Mouse (Mus musculus): ENCODE data around the gene Arap1. TPM values are rescaled to one million over a fixed set of nuclear protein-coding genes. Genes with fewer than 3 reads are reported as not detected.

Gene Arap1
- total RNA-seq, 2 experiments from 2014 or later, result 41.2 to 63.1 TPM

GRCm38 (mm10) chr7:101391909-101392479, 44.1 kb downstream of the Arap1 start:
- ATAC-seq (replicated peaks; ENCODE audit: poor library complexity), result no peak

GRCm38 (mm10) chr7:101393015-101393414, 45.1 kb downstream of the Arap1 start:
- no peak for ATAC-seq (replicated peaks; ENCODE audit: poor library complexity)

DNA sequence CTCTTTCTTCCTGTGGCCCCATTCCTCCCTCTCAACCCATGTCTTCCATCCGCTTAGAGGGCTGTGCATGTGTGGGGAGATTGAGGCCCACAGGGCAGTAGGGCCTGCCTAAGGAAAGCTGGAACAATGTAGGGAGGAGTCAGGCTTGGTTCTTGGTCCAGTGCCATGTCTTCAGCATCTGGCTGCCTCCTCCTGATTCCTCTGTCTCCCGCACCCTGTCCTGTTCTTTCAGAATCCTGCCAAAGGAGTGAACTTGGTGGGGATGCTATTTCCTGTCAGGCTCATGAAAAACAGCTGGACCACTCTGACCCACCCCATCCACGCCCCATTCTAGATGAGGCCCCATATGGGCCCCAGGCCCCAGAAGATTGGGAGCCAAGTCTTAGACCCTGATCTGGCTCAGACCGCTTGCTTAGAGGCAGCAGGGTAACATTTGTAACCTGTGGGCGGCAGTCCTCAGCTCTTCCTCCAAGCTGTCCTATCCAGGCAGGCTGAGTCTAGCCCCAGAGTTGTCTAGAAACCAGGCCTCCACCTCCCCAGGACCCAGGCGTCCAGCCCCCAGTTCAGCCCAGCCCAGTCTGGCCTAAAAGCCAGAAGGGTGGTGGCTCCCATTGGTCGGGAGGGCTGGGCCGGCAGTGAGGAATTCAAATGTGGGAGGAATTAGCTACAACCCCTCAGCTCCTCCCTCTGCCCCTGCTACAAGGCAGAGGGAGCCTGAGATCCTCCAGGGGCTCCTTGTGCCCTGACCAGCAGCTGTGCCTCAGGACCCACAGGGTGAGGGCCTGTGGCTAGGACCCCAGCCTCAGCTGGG, 46.0 kb downstream of the Arap1 start:
- no peak for ATAC-seq (replicated peaks; ENCODE audit: poor library complexity)

GRCm38 (mm10) chr7:101394569-101394968, 46.7 kb downstream of the Arap1 start:
- ATAC-seq (replicated peaks; ENCODE audit: poor library complexity), result no peak

DNA sequence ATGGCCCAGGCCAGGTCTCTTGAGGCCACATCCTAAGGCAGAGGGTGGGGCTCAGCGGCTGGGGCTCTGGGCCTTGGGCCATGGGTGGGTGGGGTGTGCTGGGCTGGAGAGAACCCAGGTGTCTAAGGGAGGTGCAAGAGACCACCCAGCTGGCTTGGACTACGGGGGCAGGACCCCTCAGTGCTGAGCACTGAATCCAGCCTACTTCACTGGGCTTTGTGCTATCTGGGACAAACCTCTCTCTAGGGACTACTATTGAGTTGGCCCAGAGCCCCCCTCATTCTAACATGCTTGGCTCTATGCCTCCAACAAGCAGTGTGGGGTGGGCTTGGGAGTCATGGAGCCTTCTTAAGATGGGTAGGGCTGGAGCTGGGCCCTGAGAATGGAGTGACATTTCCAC, 47.6 kb downstream of the Arap1 start:
- ATAC-seq (replicated peaks; ENCODE audit: poor library complexity), result no peak

GRCm38 (mm10) chr7:101397175-101397574, 49.3 kb downstream of the Arap1 start:
- no peak for ATAC-seq (replicated peaks; ENCODE audit: poor library complexity)

GRCm38 (mm10) chr7:101401510-101401909, 53.6 kb downstream of the Arap1 start:
- no peak for ATAC-seq (replicated peaks; ENCODE audit: poor library complexity)

- no peak for ATAC-seq (replicated peaks; ENCODE audit: poor library complexity)
Observed at GRCm38 (mm10) chr7:101403831-101404230, 56.0 kb downstream of the Arap1 start.

DNA sequence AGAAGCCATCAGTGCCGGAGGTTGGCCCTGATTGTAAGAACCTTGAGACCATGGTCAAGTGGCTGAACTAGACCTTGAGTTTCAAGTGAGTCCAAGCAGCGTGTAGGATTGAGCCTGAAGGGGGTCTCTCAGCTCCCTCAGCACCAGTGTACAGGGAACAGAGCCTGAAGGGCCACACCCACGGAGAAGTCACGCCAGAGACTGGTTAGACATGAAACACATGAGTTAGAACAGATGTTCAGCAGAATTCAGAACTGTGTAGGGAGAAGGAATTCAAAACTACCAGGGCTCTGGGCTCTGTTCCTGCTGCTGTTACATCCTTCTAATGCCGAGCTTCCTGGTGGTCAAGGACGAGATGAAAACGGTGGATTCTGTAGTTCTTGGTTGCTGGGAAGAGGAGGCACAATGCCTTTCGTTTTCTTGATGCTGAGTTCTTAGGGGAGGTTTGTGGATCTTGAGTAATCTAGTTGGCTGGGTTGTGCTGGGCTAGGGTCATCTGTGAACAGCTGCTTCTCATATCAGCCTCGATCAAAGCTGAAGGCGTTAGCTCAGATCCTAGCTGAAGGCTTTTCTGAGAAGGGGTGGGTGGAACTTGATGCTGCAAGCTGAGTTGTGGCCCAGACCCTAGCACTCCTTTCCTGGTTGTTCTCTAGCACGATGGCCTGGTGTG, 62.5 kb downstream of the Arap1 start, which contains the start of gene Gm45837:
Gene Gm45837 (plus strand): TSS at position 620 of the 670 bp plus-strand sequence.
- ATAC-seq (replicated peaks; ENCODE audit: poor library complexity), result no peak

GRCm38 (mm10) chr7:101412796-101413195, 64.9 kb downstream of the Arap1 start:
- peak; percentile 83 for ATAC-seq (replicated peaks; ENCODE audit: poor library complexity)

DNA sequence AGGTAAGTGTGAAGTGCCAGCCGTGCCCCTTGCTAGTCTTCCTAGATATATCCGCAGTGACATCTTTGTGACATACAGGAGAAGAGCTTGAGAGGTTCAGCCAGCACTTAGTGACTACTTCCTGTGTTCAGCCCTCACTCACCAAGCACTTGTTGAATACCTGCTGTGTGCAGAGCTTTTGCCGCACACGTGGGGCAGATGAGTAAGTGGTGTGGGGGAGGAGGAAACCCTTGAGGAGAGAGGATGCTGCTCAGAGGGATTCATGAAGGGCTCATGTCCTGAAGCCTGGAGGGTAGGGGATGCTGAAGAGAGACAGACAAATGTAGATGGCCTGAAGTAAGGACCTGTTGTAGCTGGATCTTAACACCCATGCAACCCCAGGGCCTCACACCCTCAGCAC, 66.3 kb downstream of the Arap1 start:
- no peak for ATAC-seq (replicated peaks; ENCODE audit: poor library complexity)

DNA sequence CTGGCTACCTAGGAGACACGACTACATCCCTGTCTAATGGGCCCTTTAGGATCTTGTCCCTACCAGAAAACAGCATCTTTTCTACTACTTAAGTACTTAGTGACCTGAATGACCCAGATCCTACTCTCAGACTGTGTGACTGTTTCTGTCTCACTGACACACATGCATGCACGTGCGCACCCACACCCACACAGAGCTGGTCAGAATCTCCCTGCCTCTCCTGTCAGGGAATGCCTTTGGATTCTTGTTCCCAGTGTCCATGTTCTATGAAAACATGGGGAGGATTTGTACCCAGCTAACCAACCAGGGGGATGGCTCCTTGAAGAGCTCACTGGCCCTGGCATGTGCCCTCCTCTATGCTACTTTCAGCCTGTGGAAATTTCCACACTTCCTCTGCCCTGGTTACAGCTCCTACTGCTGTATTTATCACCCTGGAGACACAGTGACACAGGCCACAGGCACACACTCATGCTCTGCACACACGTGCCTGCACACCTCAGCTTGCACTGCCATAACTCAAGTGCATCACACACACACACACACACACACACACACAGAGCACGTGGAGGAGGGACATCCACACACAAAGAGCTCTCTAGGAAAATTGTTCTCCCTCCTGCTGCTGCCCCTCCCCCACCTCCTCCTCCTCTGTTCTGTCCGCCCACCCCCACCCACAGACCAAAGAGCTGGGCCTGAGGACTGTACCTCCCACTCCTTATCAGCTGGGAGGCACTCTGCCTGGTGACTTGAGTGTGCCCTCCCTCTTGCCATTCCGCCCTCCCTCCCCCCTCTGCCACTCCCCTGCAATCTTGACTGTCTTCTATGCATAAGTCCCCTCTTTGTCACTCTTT, 67.0 kb downstream of the Arap1 start:
- ATAC-seq (replicated peaks; ENCODE audit: poor library complexity), result peak; percentile 81

DNA sequence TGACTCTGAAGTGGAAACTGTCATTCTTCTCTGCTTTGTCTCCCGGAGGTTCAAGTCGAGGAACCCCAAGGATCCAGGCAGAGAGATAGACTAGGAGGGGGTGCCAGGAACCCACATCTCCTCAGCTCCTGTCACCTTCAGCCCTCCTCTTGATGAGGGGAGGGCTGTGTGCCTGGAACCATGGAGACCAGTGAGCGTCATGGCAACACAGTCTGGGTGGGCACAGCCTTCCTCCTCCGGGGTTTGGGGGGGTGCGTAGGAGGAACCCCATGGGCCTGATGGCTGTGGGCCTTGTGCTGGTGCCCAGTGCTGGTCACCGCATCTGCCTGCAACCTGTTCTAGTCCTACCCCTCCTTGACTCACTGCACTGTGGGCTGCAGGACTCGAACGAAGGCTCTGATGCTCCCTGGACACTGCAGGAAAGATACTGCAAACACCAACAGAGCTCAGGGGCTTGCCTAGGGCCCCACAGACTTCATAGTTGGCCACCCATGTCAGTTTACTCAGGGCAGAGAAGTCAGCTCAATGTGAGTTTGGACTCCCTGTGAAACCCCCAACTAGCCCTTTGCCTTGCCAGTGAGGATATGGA, 67.7 kb downstream of the Arap1 start:
- no peak for ATAC-seq (replicated peaks; ENCODE audit: poor library complexity)

GRCm38 (mm10) chr7:101416391-101416790, 68.5 kb downstream of the Arap1 start:
- no peak for ATAC-seq (replicated peaks; ENCODE audit: poor library complexity)

DNA sequence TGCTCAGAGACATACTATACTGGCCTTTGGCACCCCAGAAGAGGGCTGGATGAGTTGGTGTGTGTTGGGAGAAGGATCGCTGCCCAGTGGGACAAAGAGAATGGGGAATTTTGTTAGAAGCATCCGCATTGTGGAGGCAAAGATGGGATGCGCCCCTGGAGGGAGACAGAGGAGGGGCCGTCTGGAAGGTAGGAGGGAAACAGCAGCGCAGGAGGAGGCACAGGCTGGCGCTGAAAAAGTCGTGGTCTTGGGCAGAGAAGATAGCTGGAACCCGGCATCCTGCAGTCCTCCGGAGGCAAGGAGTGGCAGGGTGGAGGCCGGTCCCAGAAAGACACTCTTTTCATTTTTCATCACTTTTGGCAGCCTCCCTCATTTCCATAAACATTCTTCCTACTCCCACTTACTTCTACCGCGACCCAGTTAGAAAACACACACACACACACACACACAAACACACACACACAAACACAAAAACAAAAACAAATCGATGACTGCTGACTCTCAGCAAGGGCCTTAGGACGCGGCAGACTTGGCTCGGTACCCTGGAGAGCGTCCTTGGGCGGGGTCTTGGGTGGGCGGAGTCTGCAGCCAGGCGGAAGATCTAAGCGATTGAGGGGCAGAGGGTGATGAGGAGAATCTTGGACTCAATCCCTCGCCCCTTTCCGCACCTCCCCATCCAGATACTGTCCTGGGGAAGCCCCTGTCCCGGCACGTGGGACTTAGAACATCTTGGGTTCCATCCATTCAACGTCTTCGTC, 71.3 kb downstream of the Arap1 start:
- ATAC-seq (replicated peaks; ENCODE audit: poor library complexity), result peak; percentile 35; the same call in 1 of the 2 replicates

DNA sequence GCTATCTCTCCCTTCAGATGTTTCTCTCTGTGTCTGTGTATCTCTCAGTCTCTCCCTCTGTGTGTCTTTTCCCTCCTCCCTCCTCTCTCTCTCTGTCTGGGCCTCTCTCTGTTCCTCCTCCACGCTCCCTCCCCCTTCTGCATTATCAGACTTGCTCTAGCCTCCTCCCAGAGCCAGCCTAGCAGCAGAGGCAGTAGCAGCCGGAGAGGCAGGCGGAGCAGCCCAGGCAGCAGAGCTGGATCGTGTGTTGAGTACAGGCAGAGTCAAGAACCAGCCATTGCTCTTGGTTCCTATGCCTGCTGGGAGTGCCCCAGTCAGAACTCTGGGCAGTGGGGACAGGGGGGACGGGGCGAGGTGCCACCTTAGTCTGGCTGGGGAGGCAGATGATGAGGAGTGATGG, 73.7 kb downstream of the Arap1 start, which contains the start of gene Pde2a:
Gene Pde2a (plus strand): TSS at position 163 of the 400 bp plus-strand sequence.
- ATAC-seq (replicated peaks; ENCODE audit: poor library complexity), result peak; percentile 71

- peak; percentile 45; the same call in 1 of the 2 replicates for ATAC-seq (replicated peaks; ENCODE audit: poor library complexity)
Observed at GRCm38 (mm10) chr7:101422069-101422468, 74.2 kb downstream of the Arap1 start.

GRCm38 (mm10) chr7:101422646-101423045, 74.8 kb downstream of the Arap1 start:
- no peak for ATAC-seq (replicated peaks; ENCODE audit: poor library complexity)

- ATAC-seq (replicated peaks; ENCODE audit: poor library complexity), result no peak
Observed at GRCm38 (mm10) chr7:101423970-101424369, 76.1 kb downstream of the Arap1 start.

- ATAC-seq (replicated peaks; ENCODE audit: poor library complexity), result no peak
Observed at GRCm38 (mm10) chr7:101426692-101427091, 78.8 kb downstream of the Arap1 start.
